Mouse (Mus musculus): ENCODE data around the gene 4931406P16Rik.

- TF ChIP-seq POLR2A (IDR thresholded peaks at IDR 0.05; ENCODE audit: control insufficient read depth, low read depth, low read length) = no peak
- no peak for TF ChIP-seq CTCF (IDR thresholded peaks at IDR 0.05; ENCODE audit: control insufficient read depth, insufficient read depth, insufficient replicate concordance, low read depth, low read length)
These were observed 105.2 kb downstream of the 4931406P16Rik start for GRCm38 (mm10) chr7:34208027-34208745.

Measured in testis, adult 2 months (tissue).